Mouse (Mus musculus) liver, embryonic 14.5 days (tissue): Measurements from ENCODE around the gene Rps25. TPM values are rescaled to one million over a fixed set of nuclear protein-coding genes. Genes with fewer than 3 reads are reported as not detected.
"Not testable (repeated sequence)": the region's sequence is repeated elsewhere in the genome, so short reads cannot be mapped to it uniquely, and the experiment has no call there.

Experiments
- ATAC-seq: fragments of 200-750 bp; cut with Nextera tagmentation; 2 replicates; pipeline ENCODE4 v1.8.0; 2017; ENCODE audit warnings: moderate number of reproducible peaks, mild to moderate bottlenecking, moderate library complexity; ENCODE audit not compliant: insufficient read depth
- DNase-seq, 3 experiments: peaks; one replicate each; pipeline ENCODE4 v3.0.0-alpha.2; 2012 to 2013; ENCODE audit warnings: low read depth in 3 of 3, low spot score in 3 of 3
- H3K27ac ChIP-seq: fragments of 300-500 bp; sonication (generic); 2 replicates; pipeline ENCODE4 v1.5.1; 2014; ENCODE audit warnings: moderate library complexity, mild to moderate bottlenecking, control low read depth, inconsistent platforms
- H3K27me3 ChIP-seq: fragments of 300-500 bp; sonication (generic); 2 replicates; pipeline ENCODE4 v1.6.1; 2014; ENCODE audit warnings: mild to moderate bottlenecking, low read length, moderate library complexity; ENCODE audit not compliant: control insufficient read depth, insufficient read depth
- H3K36me3 ChIP-seq: fragments of 300-500 bp; sonication (generic); replicated peaks from 2 replicates; pipeline ENCODE4 v1.6.1; 2014; ENCODE audit warnings: low read depth; ENCODE audit not compliant: control insufficient read depth, insufficient read depth
- H3K4me1 ChIP-seq, 2 experiments: fragments of 200-500 bp in 1 of 2; fragments of 300-500 bp in 1 of 2; sonication (generic) in 1 of 2; replicated peaks; 2 replicates each; pipeline ENCODE4 v1.6.1; 2012 to 2014; ENCODE audit warnings: antibody characterized with exemption in 1 of 2, inconsistent platforms in 1 of 2, low read length in 1 of 2; ENCODE audit not compliant: control insufficient read depth in 2 of 2, insufficient read depth in 2 of 2
- H3K4me2 ChIP-seq: fragments of 300-500 bp; sonication (generic); 2 replicates; pipeline ENCODE4 v1.6.1; 2014; ENCODE audit warnings: low read depth, mild to moderate bottlenecking, control low read depth, moderate library complexity
- H3K4me3 ChIP-seq, 2 experiments: fragments of 200-500 bp in 1 of 2; fragments of 300-500 bp in 1 of 2; sonication (generic) in 1 of 2; 2 replicates each; pipeline ENCODE4 v1.5.1; 2012 to 2014; ENCODE audit warnings: low read depth in 2 of 2, low read length in 2 of 2, mild to moderate bottlenecking in 2 of 2, control low read depth in 1 of 2, inconsistent platforms in 1 of 2, moderate library complexity in 1 of 2; ENCODE audit not compliant: insufficient read depth in 1 of 2
- H3K9ac ChIP-seq: fragments of 300-500 bp; sonication (generic); replicated peaks from 2 replicates; pipeline ENCODE4 v1.6.1; 2014; ENCODE audit warnings: mild to moderate bottlenecking, control low read depth, moderate library complexity
- H3K9me3 ChIP-seq: fragments of 300-500 bp; sonication (generic); 2 replicates; pipeline ENCODE4 v1.6.1; 2016; ENCODE audit warnings: low read length, mixed read lengths; ENCODE audit not compliant: control insufficient read depth
- CTCF ChIP-seq: IDR thresholded peaks from 2 replicates; pipeline ENCODE4 v1.5.1; 2016; ENCODE audit warnings: antibody characterized with exemption, low read depth, control low read depth
- EP300 ChIP-seq: IDR thresholded peaks from 2 replicates; pipeline ENCODE4 v1.6.1; 2016; ENCODE audit warnings: antibody characterized with exemption, low read depth
- WGBS: fragments of 180-500 bp; shearing (Covaris S2); extraction: QIAGEN DNeasy Blood & Tissue Kit; methylation state at CpG from one replicate; pipeline ENCODE4 v1.1.7; 2014; ENCODE audit not compliant: insufficient replicate concordance; 5-methylcytosine and 5-hydroxymethylcytosine counted together
- polyA plus RNA-seq, 2 experiments: library from polyadenylated mRNA; depleted of rRNA in 1 of 2; stranded (reverse) in 1 of 2; unstranded in 1 of 2; fragments of >200 nt; fragmentation: Nextera tagmentation in 1 of 2; extraction: Ambion mirVana in 1 of 2; gene quantifications; 2 replicates each; pipeline versions ENCODE4 v1.2.1 to v1.2.3; 2012 to 2014

Rps25 gene
- polyA plus RNA-seq, 2 experiments: 717 to 1,614 TPM

DNA sequence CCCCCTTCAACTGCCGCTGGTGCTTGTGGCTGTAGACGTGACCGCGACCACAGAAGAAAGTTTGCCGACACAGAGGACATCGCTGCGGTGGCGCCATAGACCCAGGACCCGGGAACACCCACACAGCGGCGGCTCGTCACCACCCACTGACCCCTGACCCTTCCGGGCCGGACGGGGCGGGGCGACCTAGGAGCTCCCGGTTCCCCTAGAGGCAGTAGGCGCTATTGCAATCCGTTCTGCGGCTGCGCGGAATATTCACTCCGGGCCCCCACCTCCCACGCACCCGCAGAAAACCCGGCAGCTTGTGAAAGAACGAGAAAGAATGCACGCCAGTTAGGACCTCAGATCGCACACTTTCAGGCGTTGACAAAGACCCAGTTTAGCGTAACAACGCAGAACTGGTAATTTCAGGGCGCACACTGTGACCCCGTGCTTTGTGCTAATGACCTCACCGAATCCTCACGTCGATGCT, 11.0 kb downstream of the Rps25 start:
- DNase-seq (peak; percentile 79 to 84 (median 81)), ATAC-seq (peak; percentile 94)
- Histone ChIP-seq H3K27me3 (no peaks in the 10 kb centered on the region), H3K4me1 (peaks cover 0 to 11% of the 10 kb centered on the region in 2 experiments; a peak in 3 of 4 replicates), H3K27ac (peak overlapping the region; percentile 72), H3K36me3 (peaks cover 25% of the 10 kb centered on the region), H3K4me3 (peak overlapping the region; percentile 79 to 94), H3K9me3 (no peaks in the 10 kb centered on the region), H3K4me2 (peak overlapping the region; percentile 91), H3K9ac (peak overlapping the region; percentile 92)
- WGBS: under 1% methylated on average over 38 of the region's 38 CpGs
- no peak for TF ChIP-seq EP300
- peak; percentile 94 for TF ChIP-seq CTCF

DNA sequence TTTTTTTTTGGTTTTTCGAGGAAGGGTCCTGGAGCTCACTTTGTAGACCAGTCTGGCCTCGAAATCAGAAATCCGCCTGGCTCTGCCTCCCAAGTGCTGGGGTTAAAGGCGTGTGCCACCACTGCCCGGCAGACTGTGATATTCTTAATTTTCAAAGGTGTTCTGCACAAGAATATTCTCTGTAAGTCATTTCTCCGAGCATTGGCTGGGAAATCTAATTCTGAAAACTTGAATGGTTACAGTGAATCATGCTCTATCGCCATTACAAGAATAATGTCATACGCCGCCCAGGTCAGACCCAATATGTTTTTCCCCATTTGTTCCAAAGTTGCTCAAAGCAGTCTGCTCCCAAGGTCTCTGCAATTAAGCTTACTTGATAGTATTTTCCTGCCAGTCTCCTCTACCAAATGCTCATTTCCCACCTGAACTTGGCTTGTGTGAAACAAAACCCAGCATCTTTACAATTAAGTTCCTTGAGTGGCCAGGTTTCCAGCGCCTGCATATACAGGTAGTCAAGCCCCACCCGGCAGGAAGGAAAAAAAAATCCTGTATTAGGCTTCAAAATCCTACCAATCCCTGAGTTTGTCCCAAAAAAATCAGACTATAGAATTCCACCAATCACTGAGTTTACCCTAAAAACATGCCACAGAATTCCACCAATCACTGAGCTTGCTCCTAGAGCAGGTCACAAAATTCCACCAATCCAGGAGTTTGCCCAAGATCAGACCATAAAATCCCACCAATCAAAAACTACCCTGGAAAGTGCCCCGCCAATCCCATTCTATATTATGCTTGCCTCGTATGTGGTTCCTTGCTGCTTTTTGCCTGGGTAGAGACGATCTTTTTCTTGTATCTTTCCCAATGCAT, 11.8 kb downstream of the Rps25 start, which contains the start of gene Ccdc84:
TSS of gene Ccdc84 (minus strand) at position 51 of the 867 bp plus-strand sequence.
- ATAC-seq: no peak
- H3K4me1 ChIP-seq: peaks cover 0 to 11% of the 10 kb centered on the region in 2 experiments; a peak in 3 of 4 replicates
- TF ChIP-seq EP300 (no peak), CTCF (no peak)
- peak within 1 kb of the TSS; percentile 91 for H3K4me2 ChIP-seq
- DNase-seq: no peak
- H3K4me3 ChIP-seq: peak within 1 kb of the TSS; percentile 79 to 94
- H3K36me3 ChIP-seq: peaks cover 18% of the 10 kb centered on the region
- 71% methylated on average over 14 of the region's 14 CpGs for WGBS
- H3K9me3 ChIP-seq: no peaks in the 10 kb centered on the region
- no peaks in the 10 kb centered on the region for H3K27me3 ChIP-seq
- peak within 1 kb of the TSS; percentile 92 for H3K9ac ChIP-seq
- H3K27ac ChIP-seq: peak within 1 kb of the TSS; percentile 72

DNA sequence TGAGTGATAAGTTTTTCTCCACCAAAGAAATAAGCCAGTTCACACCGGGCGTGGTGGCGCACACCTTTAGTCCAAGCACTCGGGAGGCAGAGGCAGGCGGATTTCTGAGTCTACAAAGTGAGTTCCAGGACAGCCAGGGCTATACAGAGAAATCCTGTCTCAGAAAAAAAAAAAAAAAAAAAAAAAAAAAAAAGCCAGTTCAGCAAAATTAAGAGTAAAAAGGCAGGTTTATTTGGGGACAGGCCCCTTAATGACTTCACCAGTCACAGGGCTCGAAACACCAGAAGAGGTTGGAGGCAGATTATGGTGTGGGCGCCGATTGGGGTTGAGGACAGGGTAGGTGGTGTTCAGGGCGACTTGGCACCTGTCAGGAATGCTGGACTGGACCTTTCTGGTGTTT, 12.8 kb downstream of the Rps25 start:
- ATAC-seq, H3K4me2 ChIP-seq, H3K36me3 ChIP-seq, H3K9me3 ChIP-seq, H3K9ac ChIP-seq, DNase-seq, H3K27me3 ChIP-seq, H3K27ac ChIP-seq, H3K4me3 ChIP-seq: not testable (repeated sequence)
- 80% methylated on average over 9 of the region's 9 CpGs for WGBS
- H3K4me1 ChIP-seq: peaks cover 0 to 11% of the 10 kb centered on the region in 2 experiments; a peak in 3 of 4 replicates

DNA sequence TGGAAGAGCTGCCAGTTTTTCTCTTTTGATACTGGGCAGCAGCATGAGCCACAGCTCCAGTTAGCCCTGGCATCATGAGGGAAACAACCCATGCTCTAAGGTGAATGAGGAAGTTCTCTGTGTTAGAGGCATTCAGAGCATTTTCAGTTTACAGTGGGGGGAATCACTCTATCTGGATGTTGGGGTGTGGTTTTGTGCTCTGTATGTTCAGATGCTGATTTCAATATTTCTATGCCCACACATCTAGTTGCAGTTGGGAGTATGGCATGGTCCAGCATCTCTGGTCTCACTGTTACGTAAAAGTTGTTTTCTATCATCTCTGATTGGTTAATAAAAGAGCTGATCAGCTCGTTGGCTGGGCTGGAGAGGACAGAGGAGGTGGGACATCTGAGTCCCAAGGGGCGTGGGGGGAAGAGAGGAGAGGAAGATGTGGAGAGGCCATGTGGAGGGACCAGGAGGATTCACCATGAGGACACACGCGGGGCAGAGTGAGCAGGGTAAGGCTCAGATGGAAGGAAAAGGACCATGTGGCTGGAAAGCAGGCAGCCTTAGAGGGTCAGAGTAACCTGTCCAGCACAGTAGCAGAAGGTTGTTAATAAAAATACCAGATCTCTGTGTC, 13.4 kb downstream of the Rps25 start:
- Histone ChIP-seq H3K36me3 (peaks cover 6% of the 10 kb centered on the region), H3K9me3 (no peaks in the 10 kb centered on the region), H3K9ac (no peak overlapping the region), H3K27me3 (no peaks in the 10 kb centered on the region), H3K4me3 (no peak overlapping the region), H3K4me2 (no peak overlapping the region), H3K27ac (no peak overlapping the region), H3K4me1 (peaks cover 0 to 11% of the 10 kb centered on the region in 2 experiments; a peak in 3 of 4 replicates)
- DNase-seq (no peak), ATAC-seq (no peak)
- TF ChIP-seq CTCF (no peak), EP300 (no peak)
- WGBS: 47% methylated on average over 5 of the region's 5 CpGs

DNA sequence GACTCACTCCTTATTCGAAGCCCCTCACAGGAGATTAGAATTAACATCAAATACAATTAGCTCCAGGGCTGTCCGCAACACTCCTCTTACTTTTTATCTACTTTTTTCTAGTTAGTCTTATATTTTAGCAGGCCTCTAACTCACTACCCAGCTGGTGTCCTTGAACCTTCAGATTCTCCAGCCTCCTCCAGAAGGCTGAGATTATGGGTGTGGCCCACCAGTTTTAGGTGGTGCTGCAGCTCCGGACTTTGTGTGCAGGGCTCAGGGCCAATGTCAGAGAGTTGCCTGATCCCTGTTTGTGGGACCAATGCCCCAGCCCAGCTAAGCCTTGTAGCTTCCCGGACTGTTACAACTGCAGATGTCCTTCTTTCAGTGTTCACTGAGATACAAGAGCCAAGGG, 16.6 kb downstream of the Rps25 start:
- no peak for ATAC-seq
- 59% methylated on average over 4 of the region's 4 CpGs for WGBS

More for the DNA sequence above, 16.6 kb downstream of the Rps25 start:
- Histone ChIP-seq H3K4me2 (no peak overlapping the region), H3K9me3 (no peaks in the 10 kb centered on the region), H3K36me3 (no peaks in the 10 kb centered on the region), H3K9ac (no peak overlapping the region), H3K27me3 (no peaks in the 10 kb centered on the region), H3K4me3 (no peak overlapping the region), H3K4me1 (peaks cover 0 to 2% of the 10 kb centered on the region in 2 experiments; a peak in 1 of 4 replicates), H3K27ac (no peak overlapping the region)
- TF ChIP-seq CTCF: no peak
- TF ChIP-seq EP300: no peak
- DNase-seq: no peak
